Mouse (Mus musculus): ENCODE data around the gene Pinlyp.

DNA sequence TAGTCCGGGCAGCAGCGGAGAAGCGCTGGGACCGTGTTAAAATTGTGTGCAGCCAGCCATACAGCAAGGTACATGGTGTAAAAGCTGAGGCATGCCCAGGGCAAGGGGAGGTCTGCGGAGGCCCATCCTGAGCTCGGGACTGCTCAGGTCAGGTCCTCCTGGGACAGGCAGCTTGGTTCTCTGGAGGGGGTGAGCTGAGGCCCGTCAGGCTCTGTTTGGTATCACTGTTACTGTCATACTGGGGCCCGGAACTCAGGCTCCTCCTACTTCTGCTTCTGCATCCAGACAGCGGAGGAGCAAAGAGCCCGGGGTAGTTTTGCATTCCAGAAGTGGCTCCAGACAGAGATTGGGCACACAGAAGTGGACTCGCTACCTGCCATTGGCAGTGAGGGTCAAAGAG, 19.7 kb upstream of the Pinlyp start:
- TF ChIP-seq CTCF (IDR thresholded peaks at IDR 0.05; ENCODE audit: low read depth, low read length) (no peak), GATA1 (IDR thresholded peaks at IDR 0.05; ENCODE audit: borderline replicate concordance, low read length) (no peak), POLR2AphosphoS5 (IDR thresholded peaks at IDR 0.05; ENCODE audit: insufficient replicate concordance, low read depth, low read length) (no peak), TAL1 (conservative IDR thresholded peaks at IDR 0.05; ENCODE audit: low read depth, low read length) (no peak), GATA2 (IDR thresholded peaks at IDR 0.05; ENCODE audit: borderline replicate concordance, low read depth, low read length) (no peak)

Measured in G1E (cell line).